ENCODE assay signal across 9 mouse cellular contexts in genomic region chr1:74392446-74392994, GRCm38 (mm10). TPM values are rescaled to one million over a fixed set of nuclear protein-coding genes. Genes with fewer than 3 reads are reported as not detected.
A peak's percentile ranks its signal among the peaks of the same experiment; 100 is the strongest.
DNase-seq lines count a peak whose midpoint lies in the region; ATAC-seq and TF ChIP-seq lines count a peak whose summit lies in the region.
"Had no signal": no experiment of that assay in that cellular context is flagged by ENCODE, and none has a peak within 500 bp of the region (broad histone marks: within the 10 kb centered on the region; RNA-seq: fewer than 3 reads in every experiment).

No protein-coding gene starts in this region.

- no peaks in the 10 kb centered on the region for H3K9me3 ChIP-seq in hindbrain, embryonic 13.5 days

- TF ChIP-seq POLR2A in olfactory bulb, adult 2 months (IDR thresholded peaks at IDR 0.05; ENCODE audit: insufficient read depth, low read depth, low read length), result no peak

- peak overlapping the region; percentile 98 for H3K27ac ChIP-seq in gastrocnemius, adult 2 months
- H3K27ac ChIP-seq in hindbrain, embryonic 13.5 days, result peak overlapping the region; percentile 86
- 0 out of 2 replicates have a peak overlapping the region, but pooled peaks have one; percentile 12 for H3K27ac ChIP-seq in olfactory bulb, adult 2 months (ENCODE audit: insufficient read depth, low read depth, low read length)

- peaks cover 38% of the 10 kb centered on the region for H3K4me1 ChIP-seq in hindbrain, embryonic 13.5 days (replicated peaks)
- peaks cover 28% of the 10 kb centered on the region for H3K4me1 ChIP-seq in olfactory bulb, adult 2 months (ENCODE audit: control insufficient read depth, insufficient read depth, low read length)

- peak; percentile 49 for DNase-seq in gastrocnemius, adult 2 months
- no peak for DNase-seq in gastrocnemius, postnatal 25 days
- DNase-seq in embryo, embryonic 10 days (ENCODE audit: low spot score), result peak; percentile 47
- peak; percentile 75 for DNase-seq in liver
- no peak for DNase-seq in frontal cortex, postnatal 10 days (ENCODE audit: low spot score in 2 of 2)
- no peak for DNase-seq in right cerebral cortex, adult 2 months (ENCODE audit: low spot score in 2 of 2)

- intact Hi-C loops in gastrocnemius, adult 2 months (cut with DNase I), result loop anchor here (10.0 kb wide), 1 partner anchor 922 kb away; the partner anchor contains the start of gene Dnpep

- H3K4me3 ChIP-seq in gastrocnemius, adult 2 months, result peak overlapping the region; percentile 99
- peak overlapping the region; percentile 93 for H3K4me3 ChIP-seq in hindbrain, embryonic 13.5 days
- H3K4me3 ChIP-seq in olfactory bulb, adult 2 months (ENCODE audit: insufficient read depth, low read depth, low read length), result peak overlapping the region; percentile 67

- peak overlapping the region; percentile 96 for H3K4me2 ChIP-seq in hindbrain, embryonic 13.5 days

- peak overlapping the region; percentile 87 for H3K9ac ChIP-seq in hindbrain, embryonic 13.5 days

- ATAC-seq in hindbrain, embryonic 13.5 days (ENCODE audit: low FRiP score), result peak; percentile 19

- no peak for TF ChIP-seq CTCF in gastrocnemius, adult 2 months (IDR thresholded peaks at IDR 0.05)
- no peak; the same call in 1 of the 2 replicates for TF ChIP-seq CTCF in olfactory bulb, adult 2 months (IDR thresholded peaks at IDR 0.05; ENCODE audit: insufficient read depth, low read depth, low read length)

- WGBS in hindbrain, embryonic 13.5 days, result 4% methylated on average over 16 of the region's 16 CpGs
- 2% methylated on average over 16 of the region's 16 CpGs for WGBS in olfactory bulb, adult 2 months

- H3K27me3 ChIP-seq in hindbrain, embryonic 13.5 days, result peaks cover 29% of the 10 kb centered on the region

- peaks cover 18% of the 10 kb centered on the region for H3K36me3 ChIP-seq in hindbrain, embryonic 13.5 days

RNA-seq across cellular contexts. Expression of gene Ctdsp1, which starts 1.2 kb away (rescaled TPM):
- 100 to 1,000 TPM in 1 of 2 experiments, 10 to 100 TPM in 1; 92.2 to 111 TPM for total RNA-seq in gastrocnemius, adult 2 months (2021)
- total RNA-seq in gastrocnemius, postnatal 25 days (2021), result 10 to 100 TPM; 82.7 to 82.9 TPM
- 18.5 and 19.8 TPM in 2 replicates for polyA plus RNA-seq in hindbrain, embryonic 13.5 days (2015; fragmentation: Nextera tagmentation; extraction: Ambion mirVana)
- not detected in 2 replicates for polyA plus RNA-seq in olfactory bulb, adult 2 months (2012; ENCODE audit: insufficient read depth, insufficient read length, low replicate concordance, missing spikeins)

RNA-seq across cellular contexts. Expression of gene Vil1, which starts 16.7 kb away (rescaled TPM):
- total RNA-seq in gastrocnemius, adult 2 months (2021), result not detected
- total RNA-seq in gastrocnemius, postnatal 25 days (2021), result under 1 TPM in 1 of 2 experiments, not detected in 1; 0.13 TPM
- polyA plus RNA-seq in hindbrain, embryonic 13.5 days (2015; fragmentation: Nextera tagmentation; extraction: Ambion mirVana), result 0.16 and 0.18 TPM in 2 replicates
- polyA plus RNA-seq in olfactory bulb, adult 2 months (2012; ENCODE audit: insufficient read depth, insufficient read length, low replicate concordance, missing spikeins), result not detected in 2 replicates

RNA-seq across cellular contexts. Expression of gene Slc11a1, which starts 17.5 kb away (rescaled TPM):
- 1 to 10 TPM; 3.8 to 5.6 TPM for total RNA-seq in gastrocnemius, adult 2 months (2021)
- 1 to 10 TPM; 2.9 to 3.2 TPM for total RNA-seq in gastrocnemius, postnatal 25 days (2021)
- 2.4 and 2.5 TPM in 2 replicates for polyA plus RNA-seq in hindbrain, embryonic 13.5 days (2015; fragmentation: Nextera tagmentation; extraction: Ambion mirVana)
- not detected in 2 replicates for polyA plus RNA-seq in olfactory bulb, adult 2 months (2012; ENCODE audit: insufficient read depth, insufficient read length, low replicate concordance, missing spikeins)
- total RNA-seq: hematopoietic stem cell, adult 5-6 weeks had no signal

RNA-seq across cellular contexts. Expression of gene Catip, which starts 30.6 kb away (rescaled TPM):
- total RNA-seq in gastrocnemius, adult 2 months (2021), result under 1 TPM in 1 of 2 experiments, not detected in 1; 0.13 TPM
- not detected for total RNA-seq in gastrocnemius, postnatal 25 days (2021)
- 0.80 and 1.6 TPM in 2 replicates for polyA plus RNA-seq in hindbrain, embryonic 13.5 days (2015; fragmentation: Nextera tagmentation; extraction: Ambion mirVana)
- polyA plus RNA-seq in olfactory bulb, adult 2 months (2012; ENCODE audit: insufficient read depth, insufficient read length, low replicate concordance, missing spikeins), result not detected in 2 replicates

Comparison
In these comparisons a context has a peak if more than half of its experiments do, and no peak if none do; other contexts are left out.
1. DNase-seq: peak in gastrocnemius, adult 2 months (single experiment), embryo, embryonic 10 days (single experiment) and liver (single experiment); none in gastrocnemius, postnatal 25 days (single experiment), frontal cortex, postnatal 10 days (0 of 2) and right cerebral cortex, adult 2 months (0 of 2).
2. H3K27ac ChIP-seq: peak in every context shown above with its lines; median percentile 98 in gastrocnemius, adult 2 months; 86 in hindbrain, embryonic 13.5 days; 12 in olfactory bulb, adult 2 months.
3. Peak in every context shown above with its lines, with median percentiles within 50 percentile points of each other: H3K4me3 ChIP-seq.